Mouse (Mus musculus): ENCODE data around the gene Cdk6. TPM values are rescaled to one million over a fixed set of nuclear protein-coding genes. Genes with fewer than 3 reads are reported as not detected.
"Not testable (repeated sequence)": the region's sequence is repeated elsewhere in the genome, so short reads cannot be mapped to it uniquely, and the experiment has no call there.

The Cdk6 gene
- total and polyA plus RNA-seq, 2 experiments from 2014 or later = 12.2 to 16.5 TPM

DNA sequence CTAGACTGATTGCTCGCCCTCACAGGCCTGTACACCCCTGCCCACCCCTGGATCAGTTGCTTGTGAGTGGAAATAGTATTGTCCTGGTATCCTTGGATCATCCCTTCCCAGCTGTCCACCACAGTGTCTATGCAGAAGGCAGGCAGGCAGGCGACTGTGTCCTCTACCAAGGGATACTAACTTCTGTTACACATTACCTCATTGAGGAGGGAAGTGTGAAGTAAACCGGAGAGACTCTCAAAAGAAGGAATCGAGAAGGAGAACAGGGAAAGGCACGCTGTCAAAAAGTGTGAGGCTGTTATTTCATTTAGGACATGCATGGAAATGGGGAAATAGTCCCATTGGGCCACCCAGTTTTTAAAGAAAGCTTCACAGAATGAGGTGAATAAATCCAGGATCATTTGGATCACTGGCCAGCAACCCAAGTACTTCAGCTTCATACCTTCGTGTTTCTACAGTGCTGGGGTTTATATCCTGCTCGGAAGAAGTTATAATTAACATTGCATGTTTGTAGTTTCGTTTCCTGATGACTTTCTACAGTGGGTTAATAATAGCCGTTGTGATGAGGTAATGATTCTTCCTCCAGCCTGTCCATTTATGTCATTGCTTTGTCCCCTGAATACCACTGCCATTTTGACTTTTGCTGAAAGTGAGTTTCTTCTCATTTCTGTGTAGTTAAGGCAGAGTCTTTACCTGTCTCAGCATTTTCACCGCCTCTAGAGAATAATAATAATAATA is 79.0 kb downstream of the Cdk6 start:
- Histone ChIP-seq H3K9me3 (ENCODE audit: low read length) (no peaks in the 10 kb centered on the region), H3K36me3 (ENCODE audit: insufficient read depth, low read length) (no peaks in the 10 kb centered on the region), H3K27me3 (ENCODE audit: insufficient read depth, low read length) (no peaks in the 10 kb centered on the region), H3K4me2 (ENCODE audit: low read depth, low read length) (no peak overlapping the region), H3K4me3 (ENCODE audit: low read length) (no peak overlapping the region), H3K9ac (replicated peaks; ENCODE audit: low read length) (no peak overlapping the region), H3K4me1 (ENCODE audit: insufficient read depth, low read length) (no peaks in the 10 kb centered on the region), H3K27ac (no peak overlapping the region)
- no peak for TF ChIP-seq CTCF (IDR thresholded peaks at IDR 0.05; ENCODE audit: low read depth)
- DNase-seq (ENCODE audit: low spot score) (no peak), ATAC-seq (no peak)
- WGBS = 86% methylated on average over 10 of the region's 10 CpGs

- TF ChIP-seq CTCF (IDR thresholded peaks at IDR 0.05; ENCODE audit: low read depth) = no peak
- H3K4me3 ChIP-seq (ENCODE audit: low read length) = no peak overlapping the region
- DNase-seq (ENCODE audit: low spot score) (no peak), ATAC-seq (no peak)
- 79% methylated on average over 3 of the region's 3 CpGs for WGBS
- H3K36me3 ChIP-seq (ENCODE audit: insufficient read depth, low read length) = no peaks in the 10 kb centered on the region
- H3K9ac ChIP-seq (replicated peaks; ENCODE audit: low read length) = no peak overlapping the region
- H3K27ac ChIP-seq = no peak overlapping the region
- H3K9me3 ChIP-seq (ENCODE audit: low read length) = no peaks in the 10 kb centered on the region
- H3K4me1 ChIP-seq (ENCODE audit: insufficient read depth, low read length) = no peaks in the 10 kb centered on the region
- H3K4me2 ChIP-seq (ENCODE audit: low read depth, low read length) = no peak overlapping the region
- no peaks in the 10 kb centered on the region for H3K27me3 ChIP-seq (ENCODE audit: insufficient read depth, low read length)
Observed at GRCm38 (mm10) chr5:3420832-3421228, 79.5 kb downstream of the Cdk6 start.

- 61% methylated on average over 19 of the region's 20 CpGs for WGBS
- not testable (repeated sequence) for H3K27me3 ChIP-seq (ENCODE audit: insufficient read depth, low read length); H3K9me3 ChIP-seq (ENCODE audit: low read length); H3K9ac ChIP-seq (replicated peaks; ENCODE audit: low read length); ATAC-seq; H3K36me3 ChIP-seq (ENCODE audit: insufficient read depth, low read length); H3K4me3 ChIP-seq (ENCODE audit: low read length); H3K4me2 ChIP-seq (ENCODE audit: low read depth, low read length); H3K4me1 ChIP-seq (ENCODE audit: insufficient read depth, low read length); H3K27ac ChIP-seq; DNase-seq (ENCODE audit: low spot score)
Observed at GRCm38 (mm10) chr5:3433131-3433700, 91.9 kb downstream of the Cdk6 start.

DNA sequence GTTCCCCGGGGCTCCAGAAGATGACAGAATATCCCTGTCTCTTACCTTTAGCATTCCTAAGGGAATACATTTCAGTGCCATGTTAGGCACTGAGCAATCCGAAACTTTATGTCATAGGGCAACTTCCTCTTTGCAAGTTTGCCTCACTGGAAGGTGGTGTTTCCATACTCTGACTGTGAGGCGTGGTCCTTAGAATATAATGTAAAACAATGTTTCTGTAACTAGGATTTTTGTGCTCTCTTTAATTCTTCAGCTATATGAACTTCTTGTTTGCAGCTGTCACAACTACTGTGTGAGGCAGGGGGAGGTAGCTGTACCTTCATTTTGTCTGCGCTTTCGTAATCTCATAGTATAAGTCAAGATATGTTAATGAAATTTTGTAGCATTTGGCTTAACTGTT is 92.8 kb downstream of the Cdk6 start:
- not testable (repeated sequence) for ATAC-seq; H3K9me3 ChIP-seq (ENCODE audit: low read length); H3K4me3 ChIP-seq (ENCODE audit: low read length); H3K27ac ChIP-seq; H3K4me2 ChIP-seq (ENCODE audit: low read depth, low read length); DNase-seq (ENCODE audit: low spot score); H3K36me3 ChIP-seq (ENCODE audit: insufficient read depth, low read length); H3K27me3 ChIP-seq (ENCODE audit: insufficient read depth, low read length); H3K4me1 ChIP-seq (ENCODE audit: insufficient read depth, low read length); H3K9ac ChIP-seq (replicated peaks; ENCODE audit: low read length)
- 92% methylated on average over 5 of the region's 5 CpGs for WGBS

GRCm38 (mm10) chr5:3438453-3439003 is 97.2 kb downstream of the Cdk6 start:
- H3K36me3 ChIP-seq (ENCODE audit: insufficient read depth, low read length); H3K4me1 ChIP-seq (ENCODE audit: insufficient read depth, low read length); H3K27me3 ChIP-seq (ENCODE audit: insufficient read depth, low read length); H3K27ac ChIP-seq; ATAC-seq; H3K9ac ChIP-seq (replicated peaks; ENCODE audit: low read length); DNase-seq (ENCODE audit: low spot score); H3K4me2 ChIP-seq (ENCODE audit: low read depth, low read length); H3K4me3 ChIP-seq (ENCODE audit: low read length); H3K9me3 ChIP-seq (ENCODE audit: low read length): not testable (repeated sequence)
- 94% methylated on average over 9 of the region's 9 CpGs for WGBS

DNA sequence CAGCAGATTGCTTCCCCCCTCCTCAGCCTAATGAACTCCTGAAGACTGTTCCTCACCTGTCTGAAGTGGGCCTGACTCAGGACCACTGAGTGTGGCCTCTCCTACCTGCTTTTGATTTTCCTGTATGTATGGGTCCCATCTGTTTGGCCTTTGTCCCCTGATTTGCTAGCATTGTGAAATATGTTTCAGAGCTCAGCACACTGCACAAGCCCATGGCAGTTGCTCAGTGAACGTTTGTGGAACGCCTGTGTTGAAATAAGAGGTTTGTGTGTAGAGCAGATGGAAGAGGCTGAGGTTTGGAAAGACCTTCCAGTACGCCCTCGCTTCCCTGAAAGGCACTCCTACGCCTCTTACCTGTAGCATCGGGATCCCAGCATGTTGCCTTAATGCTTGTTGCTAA is 98.1 kb downstream of the Cdk6 start:
- H3K36me3 ChIP-seq (ENCODE audit: insufficient read depth, low read length); H3K27ac ChIP-seq; H3K9me3 ChIP-seq (ENCODE audit: low read length); H3K4me1 ChIP-seq (ENCODE audit: insufficient read depth, low read length); H3K4me2 ChIP-seq (ENCODE audit: low read depth, low read length); ATAC-seq; DNase-seq (ENCODE audit: low spot score); H3K9ac ChIP-seq (replicated peaks; ENCODE audit: low read length); H3K4me3 ChIP-seq (ENCODE audit: low read length); H3K27me3 ChIP-seq (ENCODE audit: insufficient read depth, low read length): not testable (repeated sequence)
- WGBS = 89% methylated on average over 6 of the region's 6 CpGs

DNA sequence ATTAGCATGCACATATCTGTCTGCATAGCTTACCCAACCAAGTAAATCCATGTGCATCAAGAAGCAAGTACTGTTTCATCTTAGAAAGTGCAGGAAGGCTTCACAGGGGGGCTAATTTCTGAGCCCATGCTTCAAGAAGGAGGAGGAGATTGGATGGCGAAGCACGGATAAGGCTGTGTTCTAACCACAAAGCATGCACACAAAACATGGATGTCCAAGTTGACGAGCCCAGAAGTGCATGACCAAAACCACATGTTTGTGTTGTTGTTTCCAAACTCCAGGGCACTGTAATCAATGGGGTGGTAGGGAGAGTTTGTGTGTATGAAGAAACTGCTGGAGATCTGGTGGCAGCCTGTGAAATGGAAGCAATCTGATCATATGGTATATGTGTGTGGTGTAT is 101.2 kb downstream of the Cdk6 start:
- not testable (repeated sequence) for H3K4me3 ChIP-seq (ENCODE audit: low read length); H3K4me2 ChIP-seq (ENCODE audit: low read depth, low read length); H3K9me3 ChIP-seq (ENCODE audit: low read length); ATAC-seq; DNase-seq (ENCODE audit: low spot score); H3K27me3 ChIP-seq (ENCODE audit: insufficient read depth, low read length); H3K9ac ChIP-seq (replicated peaks; ENCODE audit: low read length); H3K36me3 ChIP-seq (ENCODE audit: insufficient read depth, low read length); H3K27ac ChIP-seq; H3K4me1 ChIP-seq (ENCODE audit: insufficient read depth, low read length)
- 87% methylated on average over 3 of the region's 3 CpGs for WGBS

- H3K4me1 ChIP-seq (ENCODE audit: insufficient read depth, low read length); H3K27ac ChIP-seq; H3K9ac ChIP-seq (replicated peaks; ENCODE audit: low read length); H3K36me3 ChIP-seq (ENCODE audit: insufficient read depth, low read length); H3K4me3 ChIP-seq (ENCODE audit: low read length); H3K27me3 ChIP-seq (ENCODE audit: insufficient read depth, low read length); ATAC-seq; H3K4me2 ChIP-seq (ENCODE audit: low read depth, low read length); H3K9me3 ChIP-seq (ENCODE audit: low read length): not testable (repeated sequence)
- 23% methylated on average over 9 of the region's 9 CpGs for WGBS
- peak; percentile 11 for DNase-seq (ENCODE audit: low spot score)
Observed at GRCm38 (mm10) chr5:3451233-3451632, 109.9 kb downstream of the Cdk6 start.

GRCm38 (mm10) chr5:3453946-3454345 is 112.7 kb downstream of the Cdk6 start:
- WGBS = 7% methylated on average over 6 of the region's 6 CpGs
- not testable (repeated sequence) for H3K27me3 ChIP-seq (ENCODE audit: insufficient read depth, low read length); H3K9ac ChIP-seq (replicated peaks; ENCODE audit: low read length); H3K36me3 ChIP-seq (ENCODE audit: insufficient read depth, low read length); ATAC-seq; H3K4me3 ChIP-seq (ENCODE audit: low read length); DNase-seq (ENCODE audit: low spot score); H3K4me1 ChIP-seq (ENCODE audit: insufficient read depth, low read length); H3K27ac ChIP-seq; H3K4me2 ChIP-seq (ENCODE audit: low read depth, low read length); H3K9me3 ChIP-seq (ENCODE audit: low read length)

Measured in hindbrain, postnatal 0 days (tissue).